Mouse (Mus musculus): ENCODE results near the gene Fgfrl1.
A peak's percentile ranks its signal among the peaks of the same experiment; 100 is the strongest.

Gene Fgfrl1

DNA sequence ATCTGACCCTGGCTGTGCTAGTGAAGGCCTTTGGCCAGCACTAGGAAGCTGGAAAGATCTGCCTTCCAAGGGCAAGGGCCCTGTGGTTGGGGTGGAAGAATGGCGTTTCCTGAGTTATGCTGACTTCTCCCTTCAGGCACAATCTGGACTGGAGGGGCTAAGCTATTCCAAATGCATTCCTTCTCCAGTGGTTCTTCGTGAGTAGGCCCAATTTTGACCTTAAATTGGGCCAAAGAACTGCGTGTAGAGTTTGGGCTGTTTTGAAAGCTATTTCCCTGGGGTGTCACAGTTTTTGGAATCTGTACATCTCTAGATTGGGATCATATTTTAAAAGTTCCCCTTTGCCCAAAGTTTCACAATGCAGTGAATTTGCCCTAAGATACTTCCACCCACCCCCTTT is 4.4 kb downstream of the Fgfrl1 start:
- ATAC-seq (ENCODE audit: insufficient number of reproducible peaks, low FRiP score, low TSS enrichment) = no peak

DNA sequence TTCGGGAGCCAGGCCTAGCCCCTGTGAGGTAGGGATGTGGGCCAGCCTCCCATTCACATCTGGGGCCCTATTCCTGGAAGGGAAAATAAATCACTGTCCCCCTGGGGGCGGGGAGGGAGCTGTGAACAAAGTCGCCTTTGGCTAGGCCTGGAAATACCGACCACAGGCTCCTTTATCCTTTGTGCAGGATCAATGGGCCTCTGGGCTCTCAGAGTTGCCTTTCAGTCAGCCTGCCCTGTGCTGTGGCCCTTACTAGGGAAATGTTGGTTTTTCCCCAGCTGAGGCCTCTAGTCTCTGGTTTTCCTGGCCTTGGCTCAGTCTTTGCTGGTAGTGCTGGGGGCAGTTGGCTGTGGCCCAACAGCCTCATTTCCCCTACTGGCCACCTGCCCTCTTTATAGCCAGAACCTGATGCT is 5.2 kb downstream of the Fgfrl1 start:
- ATAC-seq (ENCODE audit: insufficient number of reproducible peaks, low FRiP score, low TSS enrichment) = no peak

DNA sequence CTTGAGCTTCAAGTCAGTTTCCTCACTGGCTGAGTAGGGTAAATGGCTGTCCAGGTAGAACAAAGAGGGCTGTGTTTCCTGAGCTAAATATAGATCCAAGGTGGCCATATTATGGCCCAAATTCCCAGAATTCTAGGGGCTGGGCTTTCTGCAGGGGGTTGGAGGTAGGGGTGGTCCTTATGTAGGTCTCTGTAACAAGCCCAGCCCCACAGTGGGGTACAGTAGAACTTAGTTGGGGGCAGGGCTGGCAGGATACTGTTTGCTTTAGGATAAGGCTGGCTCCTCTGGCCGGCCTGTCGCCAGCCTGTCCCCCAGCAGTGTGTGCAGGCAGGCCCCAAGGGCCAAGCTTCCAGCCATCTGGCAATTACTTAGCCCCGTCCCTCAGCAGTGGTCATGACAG is 8.2 kb downstream of the Fgfrl1 start:
- no peak for ATAC-seq (ENCODE audit: insufficient number of reproducible peaks, low FRiP score, low TSS enrichment)

DNA sequence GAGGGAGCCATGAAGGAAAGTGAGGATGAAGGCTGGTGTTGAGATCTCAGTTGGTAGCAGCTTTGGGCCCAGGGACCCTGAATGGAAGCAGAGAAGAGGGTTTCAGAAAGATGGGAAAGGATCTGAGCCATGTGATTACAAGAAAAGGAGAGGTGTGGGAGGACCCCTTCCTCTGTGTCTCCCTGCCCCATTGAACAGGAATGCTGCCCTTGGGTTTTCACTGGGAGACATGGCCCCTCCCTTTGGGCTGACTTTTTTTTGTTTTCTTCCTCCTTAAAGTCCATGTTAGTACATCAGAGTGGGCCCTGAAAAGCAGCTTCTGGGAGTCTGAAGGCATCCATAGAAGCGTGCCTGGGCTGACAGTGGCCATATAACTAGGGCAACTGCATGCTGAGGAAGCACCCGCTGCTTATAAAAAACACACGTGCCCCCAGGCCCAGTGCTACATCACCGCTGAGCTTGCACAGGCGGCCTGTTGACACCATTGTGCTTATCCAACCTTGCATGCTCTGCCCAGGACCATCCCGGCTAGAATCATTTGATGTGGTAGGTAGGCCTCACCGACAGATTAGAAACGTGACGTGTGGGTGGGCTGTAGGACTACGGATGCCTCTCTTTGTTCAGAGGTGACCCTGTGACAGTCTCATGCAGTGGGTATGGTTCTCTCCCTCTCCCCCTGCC is 9.3 kb downstream of the Fgfrl1 start:
- no peak for ATAC-seq (ENCODE audit: insufficient number of reproducible peaks, low FRiP score, low TSS enrichment)

DNA sequence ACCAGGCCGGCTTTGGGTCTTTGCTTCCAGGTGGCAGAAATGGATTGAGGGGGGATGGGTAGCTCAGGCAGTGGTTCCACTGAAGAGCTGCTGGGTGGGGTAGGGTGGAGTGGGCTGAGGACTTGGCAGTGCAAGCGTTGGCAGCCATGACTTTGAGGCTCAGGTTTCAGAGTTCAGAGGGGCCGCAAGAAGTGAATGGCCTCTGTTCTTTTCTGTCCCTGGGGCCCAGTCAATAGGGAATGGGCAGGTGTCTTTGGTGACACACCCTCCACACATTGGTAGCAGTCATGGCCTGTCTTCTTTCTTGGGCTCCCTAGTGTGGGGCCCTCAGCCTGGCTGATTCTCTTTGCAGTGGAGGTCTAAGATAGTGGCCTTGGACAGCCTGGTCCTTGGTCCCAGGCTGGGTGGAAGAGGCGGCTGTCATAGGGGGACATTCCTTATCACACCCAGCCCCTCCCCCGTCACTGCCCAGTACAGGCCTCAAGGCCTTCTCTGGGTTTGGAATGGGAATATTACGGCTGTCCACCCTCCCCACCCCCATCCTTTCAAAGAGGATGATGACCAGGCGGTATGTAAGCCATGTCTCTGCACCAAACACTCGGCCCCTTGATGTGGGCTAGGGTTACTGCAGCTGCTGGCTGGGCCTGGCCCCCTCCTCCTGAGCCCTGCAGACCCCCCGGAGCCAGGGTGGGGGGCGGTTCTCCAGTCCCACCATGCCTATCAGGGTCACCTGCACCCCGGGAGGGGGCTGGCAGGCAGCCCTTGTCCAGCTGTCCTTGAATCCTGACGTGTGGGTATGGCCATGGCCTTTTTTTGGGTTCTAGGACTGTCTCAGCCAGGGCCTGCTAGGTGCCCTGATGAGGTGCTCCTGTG is 11.8 kb downstream of the Fgfrl1 start:
- no peak for ATAC-seq (ENCODE audit: insufficient number of reproducible peaks, low FRiP score, low TSS enrichment)

DNA sequence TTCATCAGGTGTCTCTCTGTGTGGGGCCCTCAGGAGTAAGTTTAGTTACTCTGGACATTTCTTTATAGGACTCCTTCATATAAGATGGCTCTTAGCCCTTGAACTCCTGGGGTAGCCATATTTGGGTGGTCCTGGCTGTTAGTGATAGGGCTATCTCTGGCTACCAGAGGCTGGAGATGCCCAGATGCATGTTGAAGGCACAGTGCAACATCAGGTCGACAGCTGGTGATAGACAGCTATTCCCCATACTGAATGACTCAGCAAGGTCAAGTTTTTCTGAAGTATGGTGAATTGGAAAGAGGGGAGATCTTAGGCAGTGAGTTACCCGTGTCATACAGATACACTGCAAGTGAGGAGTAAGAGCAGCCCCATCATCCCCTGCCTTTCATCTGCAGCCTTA is 15.6 kb downstream of the Fgfrl1 start:
- ATAC-seq (ENCODE audit: insufficient number of reproducible peaks, low FRiP score, low TSS enrichment) = no peak

DNA sequence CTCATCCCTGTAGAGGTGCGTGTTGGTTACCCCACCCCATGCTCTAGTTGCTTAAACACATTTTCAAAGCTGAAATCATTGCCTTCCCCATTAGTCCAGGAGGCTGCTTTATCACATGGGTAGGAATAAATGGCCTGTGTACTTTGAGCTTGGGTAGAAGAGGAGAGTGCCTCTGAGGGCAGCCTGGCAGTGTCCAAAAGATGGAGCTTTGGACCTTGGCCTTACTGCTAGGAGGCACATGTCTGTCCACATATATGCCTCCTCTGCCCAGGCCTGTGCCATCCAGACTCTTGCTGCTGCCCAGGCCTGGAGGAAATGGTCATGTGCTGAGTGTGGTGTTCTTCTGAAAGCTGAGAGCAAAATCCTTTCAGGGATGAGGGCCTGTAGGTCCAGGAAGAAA is 16.2 kb downstream of the Fgfrl1 start:
- ATAC-seq (ENCODE audit: insufficient number of reproducible peaks, low FRiP score, low TSS enrichment) = no peak

DNA sequence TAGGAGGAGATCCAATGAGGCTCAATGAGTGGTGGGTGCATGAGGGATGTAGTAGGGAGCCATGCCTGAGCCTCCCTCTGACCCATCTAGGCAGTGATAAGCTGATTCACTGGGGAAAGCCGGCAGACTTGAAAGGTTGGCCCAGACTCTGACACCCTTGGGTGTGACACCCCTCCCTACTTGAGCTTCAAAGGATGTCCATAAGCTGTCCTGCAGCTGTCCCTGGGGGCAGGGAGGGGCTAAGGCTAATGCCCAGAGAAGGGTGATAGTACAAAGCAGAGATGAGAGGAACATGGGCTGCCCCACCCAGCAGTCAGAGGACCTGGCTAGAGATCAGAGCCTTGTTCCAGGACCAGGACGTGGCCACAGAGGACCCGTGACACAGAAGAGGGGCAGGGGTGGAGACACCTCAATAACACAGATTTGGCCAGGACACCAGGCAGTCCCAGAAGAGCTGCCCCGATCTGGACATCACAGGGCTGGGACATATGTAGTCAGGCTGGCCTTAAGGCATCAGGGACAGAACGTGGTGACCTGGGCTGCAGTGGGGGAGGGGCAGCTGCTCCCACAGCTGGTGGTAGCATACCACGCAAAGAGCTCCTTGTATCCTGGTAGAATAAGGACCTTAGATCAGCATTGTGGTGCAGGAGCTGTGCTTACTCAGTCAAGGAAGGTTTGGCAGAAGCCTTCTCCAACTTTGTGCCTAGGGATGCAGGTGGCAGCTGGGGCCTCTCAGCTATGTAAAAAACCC is 17.0 kb downstream of the Fgfrl1 start:
- ATAC-seq (ENCODE audit: insufficient number of reproducible peaks, low FRiP score, low TSS enrichment) = no peak

DNA sequence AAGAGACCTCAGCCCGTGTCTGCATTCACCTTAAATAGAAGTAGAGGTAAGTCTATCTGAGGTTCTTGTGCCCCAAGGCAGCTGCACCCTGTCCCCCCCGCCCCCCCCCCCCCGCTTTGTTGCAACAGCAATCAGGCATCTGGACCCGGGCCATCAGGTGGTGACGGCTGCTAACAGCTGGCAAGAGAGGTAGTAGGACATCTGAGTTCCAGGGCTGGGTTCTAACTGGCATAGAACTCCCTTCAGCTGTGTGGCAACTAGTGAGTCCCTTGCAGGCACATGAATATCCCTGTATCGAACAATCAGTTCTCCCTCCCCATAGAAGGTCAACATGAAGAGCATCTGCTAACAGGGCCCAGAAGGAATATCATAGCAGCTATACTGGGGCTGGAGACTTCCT is 19.8 kb downstream of the Fgfrl1 start:
- ATAC-seq (ENCODE audit: insufficient number of reproducible peaks, low FRiP score, low TSS enrichment) = no peak

DNA sequence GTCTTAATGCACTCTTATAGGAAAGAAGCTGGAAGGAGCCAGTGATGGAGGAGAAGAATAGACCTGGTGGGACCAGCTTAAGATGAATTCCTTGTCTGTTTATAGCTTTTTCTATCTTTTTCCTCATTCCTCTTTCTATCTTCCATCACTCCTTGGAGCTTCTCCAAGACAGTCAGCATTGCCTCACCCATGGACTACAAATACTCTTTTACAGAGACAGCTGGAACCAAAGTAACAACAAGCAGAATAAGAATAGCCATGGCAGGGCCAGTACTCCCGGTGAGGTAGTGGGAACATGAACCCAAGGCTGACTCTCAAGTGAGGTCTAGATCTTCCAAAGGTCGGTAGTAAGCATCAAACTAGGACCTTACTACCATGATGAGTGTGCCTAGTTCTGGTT is 20.9 kb downstream of the Fgfrl1 start:
- no peak for ATAC-seq (ENCODE audit: insufficient number of reproducible peaks, low FRiP score, low TSS enrichment)

DNA sequence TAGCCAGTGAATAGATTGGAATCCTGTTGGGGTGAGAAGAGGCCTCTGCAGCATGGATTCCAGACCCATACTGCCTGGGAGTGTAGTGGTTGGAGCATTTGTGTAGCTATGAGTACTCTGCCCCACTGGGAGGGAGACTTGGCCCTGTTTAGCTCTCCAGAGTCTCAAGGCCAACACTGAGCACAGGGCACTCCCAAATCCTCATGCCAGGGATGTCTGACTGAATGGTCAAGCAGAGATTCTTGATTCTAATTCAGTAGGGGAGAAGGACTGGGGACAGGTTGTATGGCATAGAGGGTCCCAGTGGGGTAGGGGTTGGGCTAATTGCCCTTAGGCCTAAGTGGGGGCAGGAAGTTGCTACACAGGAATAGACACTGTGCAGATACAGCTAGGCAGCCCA is 21.5 kb downstream of the Fgfrl1 start:
- ATAC-seq (ENCODE audit: insufficient number of reproducible peaks, low FRiP score, low TSS enrichment) = no peak

DNA sequence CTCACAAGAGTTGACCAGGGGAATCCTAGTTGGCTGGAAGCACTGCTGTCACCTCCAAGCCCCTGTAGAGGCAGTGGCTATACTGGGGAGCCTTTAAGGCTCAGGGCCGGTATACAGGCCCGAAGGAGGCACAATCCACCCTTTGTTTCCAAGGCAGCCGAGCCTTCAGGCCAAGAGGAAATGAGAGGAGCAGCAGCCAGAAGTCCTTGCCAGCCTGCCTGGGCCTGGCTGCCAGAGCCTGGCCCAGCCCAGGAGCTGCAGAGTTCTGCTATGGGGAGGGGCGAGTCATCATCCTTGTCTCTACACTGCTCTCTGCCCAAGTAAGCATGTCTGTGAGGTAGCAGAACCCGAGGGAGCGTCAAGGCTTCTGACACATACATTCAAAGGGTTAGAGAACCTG is 22.0 kb downstream of the Fgfrl1 start:
- ATAC-seq (ENCODE audit: insufficient number of reproducible peaks, low FRiP score, low TSS enrichment) = peak; percentile 64; the same call in 1 of the 2 replicates

DNA sequence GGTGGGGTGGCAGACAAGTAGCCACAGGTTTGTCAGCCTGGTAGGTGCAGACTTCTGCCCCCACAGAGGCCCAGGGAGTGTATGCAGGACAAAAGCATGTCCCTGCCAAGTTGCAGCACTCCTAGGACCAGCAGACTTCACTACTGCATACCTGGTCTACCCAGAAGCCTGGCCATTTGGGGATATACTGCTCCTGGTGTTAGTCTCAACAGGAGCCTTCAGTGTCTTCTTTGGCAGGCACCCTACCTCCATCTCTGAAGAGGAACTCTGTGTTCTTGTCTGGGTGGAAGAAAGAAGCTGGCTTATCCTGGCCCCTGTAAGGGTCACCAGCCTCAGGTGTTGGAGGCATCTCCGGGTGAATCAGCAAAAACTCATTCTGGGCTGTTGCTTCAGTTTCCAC is 23.8 kb downstream of the Fgfrl1 start:
- ATAC-seq (ENCODE audit: insufficient number of reproducible peaks, low FRiP score, low TSS enrichment) = no peak

DNA sequence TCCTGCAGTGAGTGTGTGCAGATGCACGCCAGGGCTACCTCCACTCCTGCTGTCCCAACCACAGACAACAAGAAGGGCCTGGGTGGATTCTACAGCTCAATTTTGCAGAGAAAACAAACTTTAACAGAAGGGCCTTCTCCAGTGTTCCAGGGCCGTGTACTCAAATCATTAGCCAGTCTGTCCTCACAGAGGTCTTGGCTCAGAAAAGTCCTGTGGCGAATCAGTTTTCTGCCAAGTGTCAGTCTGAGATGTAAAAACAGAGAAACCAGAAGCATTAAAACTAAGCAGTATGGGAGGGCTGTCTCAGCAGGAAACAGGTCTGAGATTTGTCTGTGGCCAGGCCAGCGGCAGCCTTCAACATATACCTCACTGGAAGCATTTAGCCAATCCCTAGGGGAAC is 25.9 kb downstream of the Fgfrl1 start:
- no peak for ATAC-seq (ENCODE audit: insufficient number of reproducible peaks, low FRiP score, low TSS enrichment)

DNA sequence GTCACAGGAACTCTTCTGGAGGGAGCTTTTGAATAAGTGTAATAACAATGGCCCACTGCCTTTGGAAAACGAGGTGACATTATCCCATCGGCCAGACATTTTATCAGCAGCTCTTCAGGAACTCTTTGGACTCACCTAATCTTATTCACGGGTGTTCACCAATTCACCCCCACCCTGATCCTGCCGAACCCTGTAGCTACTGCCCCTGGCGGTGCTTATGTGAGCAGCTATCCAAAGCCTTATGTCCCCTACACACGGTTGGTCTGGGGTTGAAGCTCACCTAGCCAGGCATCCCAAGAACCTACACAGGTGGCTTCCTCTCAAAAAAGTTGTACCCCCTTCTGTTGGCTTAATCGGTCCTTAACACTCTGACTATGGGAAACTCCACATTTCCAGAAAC is 27.6 kb downstream of the Fgfrl1 start:
- no peak for ATAC-seq (ENCODE audit: insufficient number of reproducible peaks, low FRiP score, low TSS enrichment)

DNA sequence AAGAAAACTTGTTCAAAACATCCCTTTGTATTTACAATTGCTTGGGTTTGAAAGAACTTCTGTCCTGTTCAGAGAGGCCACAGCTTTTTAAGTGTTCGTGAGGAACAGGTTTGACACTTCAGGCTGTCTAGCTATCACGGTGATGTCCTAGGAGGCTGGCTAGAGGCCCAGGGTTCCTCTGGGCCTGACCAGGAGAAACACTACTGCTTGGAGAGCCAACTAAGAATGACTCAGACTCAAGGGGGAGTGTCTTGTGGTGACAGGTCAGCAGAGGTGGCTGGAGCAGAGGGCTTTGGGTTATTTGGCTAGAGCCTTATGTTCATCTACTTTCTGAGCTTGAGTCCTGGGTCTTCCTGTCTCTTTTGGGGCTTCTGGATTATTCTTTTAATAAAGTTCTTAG is 31.8 kb downstream of the Fgfrl1 start:
- no peak for ATAC-seq (ENCODE audit: insufficient number of reproducible peaks, low FRiP score, low TSS enrichment)

DNA sequence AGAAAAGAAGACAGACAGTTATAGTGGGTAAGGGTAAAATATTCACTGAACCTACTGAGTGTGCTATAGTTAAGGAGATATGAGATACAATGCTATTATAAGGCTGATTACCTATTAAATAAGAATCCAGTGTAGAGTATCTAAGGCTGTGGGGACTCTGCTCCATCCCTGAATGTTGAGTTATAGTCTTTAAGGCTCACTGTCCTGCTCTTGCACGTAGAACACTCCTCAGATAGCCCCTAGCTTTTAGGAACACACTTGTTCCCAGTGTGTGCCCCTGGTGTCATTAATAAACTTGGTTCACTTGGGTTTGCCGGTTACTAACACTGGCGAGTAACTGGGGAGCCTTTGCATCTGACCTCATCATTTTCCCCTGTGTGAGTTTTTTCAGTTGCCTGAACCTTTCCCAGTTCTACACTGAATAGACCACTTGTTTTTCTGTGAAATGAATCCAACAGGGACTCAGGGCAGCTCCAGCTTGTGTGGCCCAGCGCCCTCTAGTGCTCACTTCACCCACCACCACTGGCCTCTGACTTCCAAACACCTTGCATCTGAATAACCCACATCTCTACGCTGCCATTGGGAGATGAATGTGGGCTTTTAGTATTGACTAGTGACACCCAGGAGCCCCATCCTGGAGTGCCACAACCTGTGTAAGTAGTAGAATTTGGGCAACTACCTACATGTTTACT is 34.5 kb downstream of the Fgfrl1 start:
- ATAC-seq (ENCODE audit: insufficient number of reproducible peaks, low FRiP score, low TSS enrichment) = peak; percentile 66; the same call in 1 of the 2 replicates

DNA sequence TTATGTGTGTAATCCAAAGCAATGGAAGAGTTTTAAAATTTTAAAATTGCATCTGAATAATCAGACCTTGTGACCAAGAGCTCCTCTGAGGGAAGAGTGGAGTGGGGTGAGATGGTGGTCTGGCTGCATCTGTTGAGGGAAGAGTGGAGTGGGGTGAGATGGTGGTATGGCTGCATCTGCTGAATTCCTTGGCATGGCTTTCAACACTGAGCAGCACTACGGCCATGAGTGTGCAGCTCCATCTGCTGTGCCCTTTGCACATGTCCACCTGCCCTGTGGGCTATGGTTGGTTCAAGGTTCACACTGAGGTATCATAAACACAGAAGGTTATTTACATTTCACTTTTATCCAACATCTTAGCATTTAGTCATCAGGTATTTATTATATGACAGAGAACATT is 35.2 kb downstream of the Fgfrl1 start:
- no peak for ATAC-seq (ENCODE audit: insufficient number of reproducible peaks, low FRiP score, low TSS enrichment)

DNA sequence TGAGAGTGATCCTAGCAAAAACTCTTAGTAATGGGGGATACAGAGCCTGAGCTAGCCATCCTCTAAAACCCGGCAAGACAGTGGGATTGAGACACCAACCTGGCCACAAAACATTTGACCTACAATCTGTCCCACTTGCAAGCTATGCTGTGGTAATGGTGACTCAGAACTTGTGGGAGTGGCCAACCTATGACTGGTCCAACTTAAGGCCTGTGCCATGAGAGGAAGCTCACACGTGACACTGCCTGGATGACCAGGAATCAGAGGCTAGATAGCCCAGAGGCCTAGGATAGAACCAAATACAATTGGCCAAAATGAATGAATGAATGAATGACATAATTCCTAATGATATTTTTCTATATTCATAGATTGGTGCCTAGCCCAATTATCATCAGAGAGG is 49.7 kb downstream of the Fgfrl1 start:
- no peak for ATAC-seq (ENCODE audit: insufficient number of reproducible peaks, low FRiP score, low TSS enrichment)

DNA sequence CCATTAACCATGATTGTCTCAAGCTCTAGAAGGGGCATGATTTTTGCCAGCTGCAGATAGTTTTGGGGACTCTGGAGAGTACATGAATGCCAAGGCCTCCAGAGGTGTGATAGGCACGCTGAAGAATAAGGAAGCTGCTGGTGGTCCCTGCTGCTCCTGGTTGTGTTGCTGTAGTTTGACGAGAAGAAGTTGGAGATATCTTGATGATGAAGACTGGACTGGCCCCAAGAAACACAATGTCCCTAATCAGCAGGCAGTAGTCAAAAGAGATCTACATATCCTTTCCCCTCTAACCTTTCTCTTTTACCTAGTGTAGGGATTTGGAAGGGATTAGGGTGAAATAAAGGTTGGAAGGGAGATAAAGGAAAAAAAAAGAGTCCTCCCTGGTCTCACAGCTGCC is 50.4 kb downstream of the Fgfrl1 start:
- ATAC-seq (ENCODE audit: insufficient number of reproducible peaks, low FRiP score, low TSS enrichment) = no peak

DNA sequence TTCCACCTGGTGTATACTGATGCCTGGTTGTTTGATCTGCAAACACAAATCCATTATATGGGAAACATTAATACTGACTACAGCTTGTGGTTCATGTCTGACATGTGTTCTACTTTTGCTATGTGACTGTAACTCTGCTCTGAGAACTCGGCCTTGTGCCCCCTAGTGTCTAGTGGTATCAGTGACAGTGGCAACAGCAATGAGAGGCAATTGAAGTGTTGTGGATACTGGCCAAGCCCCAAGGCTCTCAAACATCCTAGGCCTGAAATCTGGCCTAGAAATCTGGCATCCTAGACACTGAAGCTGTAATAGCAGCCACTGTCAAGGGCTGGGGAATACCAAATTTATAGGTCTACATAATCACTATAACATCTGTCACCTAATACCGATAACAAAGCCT is 51.7 kb downstream of the Fgfrl1 start:
- ATAC-seq (ENCODE audit: insufficient number of reproducible peaks, low FRiP score, low TSS enrichment) = no peak
